Mouse (Mus musculus): ENCODE data around the gene Pgm3.
"Not testable (repeated sequence)": the region's sequence is repeated elsewhere in the genome, so short reads cannot be mapped to it uniquely, and the experiment has no call there.

Pgm3 gene

DNA sequence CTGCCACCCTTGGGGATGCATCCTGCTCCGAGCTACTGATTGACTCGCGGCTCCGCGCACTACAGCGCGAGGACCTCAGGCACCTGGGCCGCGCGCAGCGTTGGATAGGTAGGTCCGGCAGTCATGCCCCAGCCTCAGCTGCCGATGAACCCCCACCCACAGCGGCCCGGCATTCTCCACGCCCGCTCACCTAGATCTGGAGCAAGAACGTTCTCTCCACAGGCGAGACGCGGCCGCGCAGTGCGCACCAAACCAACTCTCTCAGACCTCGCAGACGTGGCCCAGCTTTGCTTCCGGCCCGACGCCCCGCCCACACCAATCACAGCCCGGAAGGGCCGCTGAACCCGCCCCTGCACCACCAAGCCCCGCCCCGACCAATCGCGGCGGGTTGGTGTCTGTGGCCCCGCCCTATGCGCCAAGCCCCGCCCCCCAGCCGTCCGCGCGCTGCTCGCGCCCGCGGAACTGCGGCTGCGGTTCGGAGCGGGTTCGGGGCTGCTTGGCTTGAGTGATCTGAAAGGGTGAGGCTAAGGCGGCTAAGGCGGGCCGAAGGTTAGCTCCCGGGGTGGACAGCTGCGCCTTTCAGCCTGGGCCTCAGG, at the start of gene Pgm3, which contains the start of gene Rwdd2a:
Gene Pgm3 (minus strand): TSS at position 303 of the 596 bp plus-strand sequence.
Gene Rwdd2a (plus strand): TSS at position 452 of the 596 bp plus-strand sequence.
- peak; percentile 93 for DNase-seq (ENCODE audit: low spot score)

DNA sequence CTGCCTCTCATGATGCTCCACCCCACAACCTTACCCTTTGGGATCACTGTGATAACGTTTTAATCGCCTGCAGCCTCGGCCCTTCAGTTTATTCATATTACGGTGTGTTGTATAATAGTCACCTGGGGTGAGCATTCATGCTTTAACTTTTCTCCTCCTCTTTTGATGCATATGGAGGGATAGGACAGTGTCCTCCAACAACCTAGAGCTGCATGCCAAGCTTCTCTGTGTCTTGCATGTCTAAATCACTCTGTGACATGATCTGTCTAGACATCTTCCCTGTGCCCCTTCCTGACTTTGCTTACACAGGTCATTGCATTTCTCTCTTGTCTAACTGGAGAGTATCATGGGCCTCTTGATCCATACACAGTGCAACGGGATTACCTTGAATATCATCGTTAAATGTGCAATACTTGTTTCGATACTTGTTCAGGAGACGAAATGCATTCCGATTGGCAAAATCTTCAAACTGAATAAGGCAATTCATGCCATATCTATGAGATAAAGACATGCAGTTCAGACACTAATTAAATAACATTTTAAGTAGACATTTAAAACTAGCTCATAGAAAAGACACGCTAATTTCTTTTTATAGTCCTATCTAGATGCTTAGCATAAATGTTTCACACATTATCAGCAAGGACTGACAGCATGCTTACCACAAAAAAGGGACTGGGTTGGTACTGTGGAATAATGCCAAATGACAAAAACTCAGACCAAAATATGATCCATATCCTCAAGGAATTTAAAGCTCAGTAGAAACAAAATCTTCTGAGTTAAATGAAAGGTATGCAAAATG, 47.9 kb upstream of the Pgm3 start:
- no peak for DNase-seq (ENCODE audit: low spot score)

DNA sequence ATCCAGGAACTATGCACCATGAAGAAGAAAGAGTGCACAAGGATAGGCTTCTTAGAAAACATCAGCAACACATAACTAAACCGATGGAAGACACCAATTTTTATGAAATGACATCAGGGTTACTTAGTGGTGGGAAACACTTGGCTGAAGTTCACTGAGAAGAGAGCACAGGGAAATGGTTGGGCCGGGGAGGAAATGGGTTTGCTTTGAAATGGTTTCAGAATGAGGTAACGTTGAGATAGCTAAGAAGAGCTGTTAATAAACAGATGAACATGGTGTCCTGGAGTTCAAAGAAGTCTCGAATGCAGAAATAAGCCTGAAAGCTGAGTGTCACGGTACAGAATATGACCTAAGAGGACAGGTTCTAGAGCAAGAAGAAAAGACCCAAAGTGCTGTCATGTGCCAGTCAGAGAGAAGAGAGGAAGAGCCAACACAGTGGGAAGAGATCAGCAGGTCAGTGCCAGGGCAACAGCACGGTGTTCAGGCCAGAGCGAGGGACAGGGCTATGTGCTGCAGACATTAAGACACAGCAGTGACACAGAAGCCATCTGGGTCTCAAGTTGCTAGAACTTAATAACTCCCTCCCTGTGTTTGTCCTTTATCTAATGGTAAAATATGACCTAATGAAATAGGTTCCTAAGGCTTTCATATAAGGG, 46.3 kb upstream of the Pgm3 start:
- DNase-seq (ENCODE audit: low spot score) = no peak

DNA sequence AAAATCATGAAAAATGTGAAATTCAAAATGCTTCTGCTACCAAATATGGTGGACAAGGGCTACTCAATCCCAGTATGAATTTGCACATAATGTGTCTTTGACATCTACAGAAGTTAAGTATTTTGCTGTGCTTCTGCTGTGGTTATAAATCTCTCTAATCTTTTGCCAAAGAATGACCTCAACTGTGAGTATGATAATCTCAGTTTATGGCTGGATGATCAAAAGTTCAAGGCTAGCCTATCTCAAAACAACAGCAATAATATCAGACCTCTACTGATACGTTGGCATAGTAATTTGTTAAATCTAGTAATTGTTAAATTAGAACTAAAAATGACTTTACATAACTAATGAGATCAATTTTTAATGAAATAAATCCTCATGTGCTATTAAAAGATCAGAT, 44.1 kb upstream of the Pgm3 start:
- no peak for DNase-seq (ENCODE audit: low spot score)

DNA sequence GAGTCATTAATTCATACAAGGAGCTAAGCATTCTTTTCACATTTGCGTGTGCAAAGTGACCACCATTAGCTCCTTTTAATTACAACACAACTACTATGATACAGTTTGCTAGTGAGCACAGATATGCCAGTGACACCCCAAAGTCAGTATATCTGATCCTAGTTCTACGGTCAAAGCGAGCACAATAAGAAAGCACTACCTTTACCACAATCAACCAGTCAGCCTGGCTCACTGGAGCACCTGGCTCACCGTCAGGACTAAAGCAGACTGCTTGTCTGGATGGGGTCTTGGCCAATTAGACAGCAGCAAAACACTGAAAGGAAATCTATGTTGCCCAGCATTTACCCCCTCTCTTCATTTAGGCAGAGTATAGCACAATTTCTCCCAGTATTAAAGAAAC, 40.4 kb upstream of the Pgm3 start:
- no peak for DNase-seq (ENCODE audit: low spot score)

GRCm38 (mm10) chr9:86605776-86606175, 34.1 kb upstream of the Pgm3 start:
- DNase-seq (ENCODE audit: low spot score) = no peak

- peak; percentile 13 for DNase-seq (ENCODE audit: low spot score)
Observed at GRCm38 (mm10) chr9:86599723-86600303, 28.2 kb upstream of the Pgm3 start.

GRCm38 (mm10) chr9:86596983-86597382, 25.3 kb upstream of the Pgm3 start:
- DNase-seq (ENCODE audit: low spot score) = not testable (repeated sequence)

GRCm38 (mm10) chr9:86594357-86594767, 22.7 kb upstream of the Pgm3 start:
- DNase-seq (ENCODE audit: low spot score) = not testable (repeated sequence)

DNA sequence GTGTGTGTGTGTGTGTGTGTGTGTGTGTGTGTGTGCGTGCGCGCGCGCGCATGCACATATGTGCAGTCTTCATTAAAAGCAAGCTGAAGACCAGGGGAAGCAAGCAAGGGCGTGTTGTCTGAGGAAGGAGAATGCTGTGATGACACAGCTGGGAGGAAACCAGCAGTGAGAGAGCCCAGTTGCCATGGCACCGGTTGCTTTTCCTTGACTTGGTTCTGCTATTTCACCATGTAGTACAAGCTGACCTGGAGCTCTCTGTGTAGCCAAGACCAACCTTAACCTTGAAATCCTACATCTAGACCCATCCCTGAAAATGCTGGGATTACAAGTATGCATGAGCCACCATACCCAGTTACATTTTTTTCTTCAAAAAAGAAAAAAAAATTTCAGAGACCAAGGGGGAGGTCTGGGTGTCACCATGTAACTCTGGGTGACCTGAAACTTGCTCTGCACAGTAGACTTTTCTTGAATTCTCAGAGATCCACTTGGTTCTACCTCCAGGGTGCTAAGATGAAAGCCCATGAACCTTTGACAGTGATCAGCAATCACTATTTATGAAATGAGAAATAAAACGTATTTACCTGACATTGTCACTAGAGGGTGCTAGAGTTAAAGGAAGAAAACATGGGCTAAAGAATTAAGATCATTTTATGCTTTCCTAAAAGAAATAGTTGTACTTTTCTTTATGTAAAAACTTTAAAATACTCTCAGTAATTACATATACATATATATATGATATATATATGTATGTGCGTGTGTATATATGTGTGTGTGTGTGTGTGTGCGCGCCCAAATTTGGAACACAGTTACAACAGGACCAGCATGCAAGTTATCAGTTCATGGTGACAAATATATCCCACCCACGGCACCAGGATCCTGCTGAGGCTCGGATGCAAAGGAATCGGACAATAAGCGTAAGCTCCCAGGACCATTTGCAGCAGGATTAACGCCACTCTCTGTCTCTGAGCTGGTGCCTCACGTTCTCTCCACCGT, 21.3 kb upstream of the Pgm3 start:
- peak; percentile 58 for DNase-seq (ENCODE audit: low spot score)

- DNase-seq (ENCODE audit: low spot score) = no peak
Observed at GRCm38 (mm10) chr9:86587019-86587795, 15.6 kb upstream of the Pgm3 start.

DNA sequence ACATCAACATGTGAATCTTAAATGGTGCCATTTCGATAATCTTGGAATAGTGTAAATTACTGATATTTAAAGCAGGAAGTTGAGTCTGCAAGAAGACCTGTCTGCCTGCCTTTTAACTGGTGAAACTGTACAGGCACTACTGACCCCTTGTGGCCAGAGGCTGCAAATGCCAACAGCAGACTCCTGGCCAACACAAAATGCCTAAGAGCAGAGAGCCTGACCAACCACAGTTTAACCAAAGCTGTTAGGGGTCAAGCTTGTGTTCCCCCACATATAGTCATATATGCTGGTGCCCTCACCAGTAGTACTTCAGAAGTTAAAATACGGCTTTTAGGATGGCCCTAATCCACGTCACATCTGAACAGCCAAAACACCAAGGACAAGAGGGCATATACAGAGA, 12.1 kb upstream of the Pgm3 start:
- DNase-seq (ENCODE audit: low spot score) = peak; percentile 80

- DNase-seq (ENCODE audit: low spot score) = no peak
Observed at GRCm38 (mm10) chr9:86579657-86580056, 8.0 kb upstream of the Pgm3 start.

- DNase-seq (ENCODE audit: low spot score) = no peak
Observed at GRCm38 (mm10) chr9:86575178-86575577, 3.5 kb upstream of the Pgm3 start.

- DNase-seq (ENCODE audit: low spot score) = no peak
Observed at GRCm38 (mm10) chr9:86573616-86574303, 2.1 kb upstream of the Pgm3 start.

DNA sequence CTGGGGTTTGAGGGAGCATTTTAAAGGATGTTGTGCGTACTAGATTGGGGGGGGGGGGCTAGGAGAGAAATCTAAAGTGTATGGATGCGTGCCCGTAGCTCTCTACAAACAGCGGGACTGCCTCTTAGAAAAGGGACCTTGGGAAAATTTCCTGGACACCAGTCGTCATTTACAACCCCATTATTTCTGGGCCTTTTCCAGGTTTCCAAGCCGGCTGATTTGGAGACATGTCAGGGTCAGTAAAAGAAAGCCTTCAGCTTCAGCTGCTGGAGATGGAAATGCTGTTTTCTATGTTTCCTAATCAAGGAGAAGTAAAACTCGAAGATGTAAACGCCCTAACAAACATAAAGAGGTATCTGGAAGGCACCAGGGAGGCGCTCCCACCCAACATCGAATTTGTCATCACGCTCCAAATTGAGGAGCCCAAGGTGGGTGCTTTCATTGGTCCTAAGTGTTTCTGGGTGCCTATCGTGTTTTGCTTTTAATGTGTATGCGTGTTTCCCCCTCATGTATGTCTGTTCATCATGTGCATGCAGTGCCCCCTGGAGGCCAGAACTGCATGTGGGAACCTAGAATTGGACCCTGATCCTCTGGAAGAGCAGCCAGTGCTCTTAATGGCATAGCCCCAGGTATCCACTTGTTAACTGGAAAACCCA, 1.1 kb upstream of the Pgm3 start:
- peak; percentile 90 for DNase-seq (ENCODE audit: low spot score)

GRCm38 (mm10) chr9:86572196-86572595, 554 bp upstream of the Pgm3 start:
- DNase-seq (ENCODE audit: low spot score) = no peak

DNA sequence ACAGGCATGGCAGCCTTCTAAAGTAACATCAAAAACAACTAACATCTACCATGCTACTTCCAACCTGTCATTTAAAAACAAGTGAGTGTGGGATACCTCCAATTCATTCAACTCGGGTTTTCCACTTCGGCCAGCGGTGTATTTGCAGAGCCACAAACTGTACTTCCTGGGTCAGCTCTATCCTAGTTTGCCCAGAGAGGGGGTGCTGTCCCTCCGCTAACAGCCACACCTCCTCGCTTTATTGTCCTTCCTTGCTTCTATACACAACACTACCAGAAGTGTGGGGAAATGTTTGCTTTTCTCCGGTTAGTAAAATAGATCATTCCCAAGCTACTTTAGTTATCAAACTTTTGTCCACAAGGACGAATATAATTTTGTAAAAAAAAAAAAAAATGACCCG, 696 bp downstream of the Pgm3 start:
- no peak for DNase-seq (ENCODE audit: low spot score)

- no peak for DNase-seq (ENCODE audit: low spot score)
Observed at GRCm38 (mm10) chr9:86570261-86570890, 1.3 kb downstream of the Pgm3 start.
